13 mouse cellular contexts compared by ENCODE assay signal in genomic region chrX:83117198-83117597, GRCm38 (mm10).
DNase-seq lines count a peak whose midpoint lies in the region; ATAC-seq lines count a peak whose summit lies in the region.
"Had no signal": no experiment of that assay in that cellular context is flagged by ENCODE, and none has a peak within 500 bp of the region (broad histone marks: within the 10 kb centered on the region; RNA-seq: fewer than 3 reads in every experiment).

No protein-coding gene starts in this region.

- no peaks in the 10 kb centered on the region for H3K36me3 ChIP-seq in midbrain, embryonic 14.5 days (ENCODE audit: control insufficient read depth, insufficient read depth, low read length)
- H3K36me3 ChIP-seq in midbrain, embryonic 16.5 days (ENCODE audit: control insufficient read depth, insufficient read depth, low read length): no peaks in the 10 kb centered on the region
- H3K36me3 ChIP-seq: limb, embryonic 13.5 days; neural tube, embryonic 12.5 days had no signal

- no peaks in the 10 kb centered on the region for H3K4me1 ChIP-seq in midbrain, embryonic 14.5 days (ENCODE audit: control insufficient read depth, insufficient read depth, low read length)
- no peaks in the 10 kb centered on the region for H3K4me1 ChIP-seq in midbrain, embryonic 16.5 days (ENCODE audit: control insufficient read depth, insufficient read depth, low read length)
- H3K4me1 ChIP-seq: limb, embryonic 13.5 days; neural tube, embryonic 12.5 days had no signal

- H3K27ac ChIP-seq in midbrain, embryonic 14.5 days (replicated peaks; ENCODE audit: low read depth, low read length): no peak overlapping the region
- H3K27ac ChIP-seq in midbrain, embryonic 16.5 days (ENCODE audit: low read length): no peak overlapping the region
- H3K27ac ChIP-seq: limb, embryonic 13.5 days; neural tube, embryonic 12.5 days had no signal

- ATAC-seq in midbrain, embryonic 14.5 days (ENCODE audit: low FRiP score, low TSS enrichment): no peak
- ATAC-seq in midbrain, embryonic 16.5 days: no peak

- no peak overlapping the region for H3K4me3 ChIP-seq in midbrain, embryonic 14.5 days (replicated peaks; ENCODE audit: low read depth, low read length)
- H3K4me3 ChIP-seq in midbrain, embryonic 16.5 days (ENCODE audit: low read depth, low read length): no peak overlapping the region
- H3K4me3 ChIP-seq: limb, embryonic 13.5 days; neural tube, embryonic 12.5 days had no signal

- H3K27me3 ChIP-seq in midbrain, embryonic 14.5 days (ENCODE audit: control insufficient read depth, insufficient read depth, low read length): no peaks in the 10 kb centered on the region
- no peaks in the 10 kb centered on the region for H3K27me3 ChIP-seq in midbrain, embryonic 16.5 days (ENCODE audit: control insufficient read depth, insufficient read depth, low read depth, low read length)
- H3K27me3 ChIP-seq: limb, embryonic 13.5 days; neural tube, embryonic 12.5 days had no signal

- H3K4me2 ChIP-seq in midbrain, embryonic 14.5 days (ENCODE audit: low read length): no peak overlapping the region
- H3K4me2 ChIP-seq in midbrain, embryonic 16.5 days (ENCODE audit: low read length): no peak overlapping the region
- H3K4me2 ChIP-seq: limb, embryonic 13.5 days; neural tube, embryonic 12.5 days had no signal

- no peaks in the 10 kb centered on the region for H3K9me3 ChIP-seq in midbrain, embryonic 14.5 days (ENCODE audit: control insufficient read depth, low read length)
- no peaks in the 10 kb centered on the region for H3K9me3 ChIP-seq in midbrain, embryonic 16.5 days (replicated peaks; ENCODE audit: control insufficient read depth, low read length, poor library complexity, severe bottlenecking)
- H3K9me3 ChIP-seq: limb, embryonic 13.5 days; neural tube, embryonic 12.5 days had no signal

- peak; percentile 3 to 9 for DNase-seq in cerebellum, postnatal 10 days
- no peak for DNase-seq in cerebellum, postnatal 25 days
- DNase-seq in layer of hippocampus, adult 9-11 months: peak; percentile 3
- DNase-seq in layer of hippocampus, postnatal 10 days (ENCODE audit: low spot score in 2 of 2): no peak
- DNase-seq in midbrain, embryonic 14.5 days: peak; percentile 68
- DNase-seq in gonadal fat pad, adult 2 months (ENCODE audit: low read depth): peak; percentile 13
- no peak for DNase-seq in T-cell, adult 2 months (ENCODE audit: low spot score)
- DNase-seq: adrenal gland, postnatal 10 days; cerebellum, adult 8-10 months; kidney, adult 9 months had no signal

- WGBS in midbrain, embryonic 14.5 days: 60% methylated on average over 2 of the region's 2 CpGs
- 46% methylated on average over 2 of the region's 2 CpGs for WGBS in midbrain, embryonic 16.5 days

- no peak overlapping the region for H3K9ac ChIP-seq in midbrain, embryonic 14.5 days (replicated peaks; ENCODE audit: low read length)
- no peak overlapping the region for H3K9ac ChIP-seq in midbrain, embryonic 16.5 days (ENCODE audit: low read depth, low read length)
- H3K9ac ChIP-seq: limb, embryonic 13.5 days; neural tube, embryonic 12.5 days had no signal

Comparison
In these comparisons a context has a peak if more than half of its experiments do, and no peak if none do; other contexts are left out.
1. DNase-seq: peak in cerebellum, postnatal 10 days (2 of 2), layer of hippocampus, adult 9-11 months (single experiment), midbrain, embryonic 14.5 days (single experiment) and gonadal fat pad, adult 2 months (single experiment); none in cerebellum, postnatal 25 days (0 of 2), layer of hippocampus, postnatal 10 days (0 of 2) and T-cell, adult 2 months (single experiment).